Mouse (Mus musculus) embryonic facial prominence, embryonic 15.5 days (tissue): ENCODE measurements around the gene Cdkn2a. TPM values are rescaled to one million over a fixed set of nuclear protein-coding genes. Genes with fewer than 3 reads are reported as not detected.

ENCODE experiments used
- polyA plus RNA-seq: library from polyadenylated mRNA; unstranded; fragments of >200 nt; fragmentation: Nextera tagmentation; extraction: Ambion mirVana; gene quantifications from 2 replicates; pipeline ENCODE4 v1.2.1, GENCODE M21; 2015

Gene Cdkn2a
- polyA plus RNA-seq, 1 experiment from 2014 or later, result not detected

Other genes with a start within 250 kb of the Cdkn2a start
- gene Mtap, start 157.5 kb downstream of the Cdkn2a start, polyA plus RNA-seq, result 59.0 and 64.2 TPM in 2 replicates
- gene Cdkn2b, start 16.4 kb upstream of the Cdkn2a start, polyA plus RNA-seq, result 6.4 and 6.5 TPM in 2 replicates